Mouse (Mus musculus): Measurements from ENCODE around the gene Wasf1. TPM values are rescaled to one million over a fixed set of nuclear protein-coding genes. Genes with fewer than 3 reads are reported as not detected.

The Wasf1 gene
- total and polyA plus RNA-seq, 3 experiments = 1.6 to 14.4 TPM; not detected in 1

GRCm38 (mm10) chr10:40884279-40884806, 1.1 kb downstream of the Wasf1 start:
- H3K4me3 ChIP-seq (ENCODE audit: control insufficient read depth in 1 of 2, insufficient read depth in 1 of 2, low read depth in 2 of 2, low read length in 2 of 2) = peak overlapping the region; percentile 93 to 96
- peak overlapping the region; percentile 93 for H3K9ac ChIP-seq (ENCODE audit: control insufficient read depth, low read depth, low read length, poor library complexity, severe bottlenecking)
- H3K9me3 ChIP-seq (replicated peaks; ENCODE audit: insufficient read depth, low read length) = no peaks in the 10 kb centered on the region
- H3K79me2 ChIP-seq (ENCODE audit: control insufficient read depth, insufficient read depth, low read length, poor library complexity) = peaks cover 32% of the 10 kb centered on the region
- H3K27ac ChIP-seq (ENCODE audit: control insufficient read depth, low read depth, low read length) = no peak overlapping the region
- peaks cover 0 to 17% of the 10 kb centered on the region in 2 experiments; a peak in 2 of 4 replicates for H3K36me3 ChIP-seq (ENCODE audit: control insufficient read depth in 1 of 2, insufficient read depth in 2 of 2, low read length in 2 of 2)
- peak; percentile 62 for DNase-seq (ENCODE audit: low read depth, low spot score)
- TF ChIP-seq SIN3A (IDR thresholded peaks at IDR 0.05; ENCODE audit: low read length) (peak; percentile 63), ELF1 (IDR thresholded peaks at IDR 0.05; ENCODE audit: low read depth, low read length) (peak; percentile 31; the same call in 1 of the 2 replicates), SMC3 (IDR thresholded peaks at IDR 0.05; ENCODE audit: low read depth, low read length) (peak; percentile 17; the same call in 1 of the 2 replicates), MYC (IDR thresholded peaks at IDR 0.05; ENCODE audit: low read depth, low read length) (no peak), UBTF (IDR thresholded peaks at IDR 0.05; ENCODE audit: borderline replicate concordance, insufficient read depth, low read depth, low read length) (0 out of 2 replicates have a peak, but pooled peaks have one; percentile 56), ZKSCAN1 (IDR thresholded peaks at IDR 0.05; ENCODE audit: low read depth, low read length) (no peak), ZMIZ1 (IDR thresholded peaks at IDR 0.05; ENCODE audit: low read depth, low read length) (no peak), NRF1 (IDR thresholded peaks at IDR 0.05; ENCODE audit: insufficient read depth, low read depth, low read length, poor library complexity, severe bottlenecking) (no peak), HCFC1 (IDR thresholded peaks at IDR 0.05; ENCODE audit: low read depth, low read length) (peak; percentile 46; the same call in 1 of the 2 replicates), ETS1 (IDR thresholded peaks at IDR 0.05; ENCODE audit: low read depth, low read length) (0 out of 2 replicates have a peak, but pooled peaks have one; percentile 16), MXI1 (IDR thresholded peaks at IDR 0.05; ENCODE audit: low read depth, low read length) (no peak; the same call in 1 of the 2 replicates), RAD21 (IDR thresholded peaks at IDR 0.05; ENCODE audit: low read depth, low read length) (peak; percentile 9), CTCF (IDR thresholded peaks at IDR 0.05 in 2 of 3, conservative IDR thresholded peaks at IDR 0.05 in 1 of 3; ENCODE audit: control insufficient read depth in 1 of 3, insufficient read depth in 1 of 3, low read depth in 2 of 3, low read length in 3 of 3, poor library complexity in 1 of 3, severe bottlenecking in 1 of 3) (peak in 1 of 3 experiments; percentile 34; a peak in 2 of 6 replicates), CHD1 (IDR thresholded peaks at IDR 0.05; ENCODE audit: low read depth, low read length) (peak; percentile 57; the same call in 1 of the 2 replicates), ZC3H11A (IDR thresholded peaks at IDR 0.05; ENCODE audit: low read depth, low read length) (0 out of 2 replicates have a peak, but pooled peaks have one; percentile 17)
- peaks cover 4% of the 10 kb centered on the region in 2 experiments; a peak in 3 of 4 replicates for H3K4me1 ChIP-seq (ENCODE audit: control insufficient read depth in 1 of 2, insufficient read depth in 2 of 2, low read length in 2 of 2)
- no peaks in the 10 kb centered on the region for H3K27me3 ChIP-seq (ENCODE audit: control insufficient read depth in 1 of 2, insufficient read depth in 2 of 2, low read length in 2 of 2)

GRCm38 (mm10) chr10:40885432-40885831, 2.2 kb downstream of the Wasf1 start:
- H3K4me3 ChIP-seq (ENCODE audit: control insufficient read depth in 1 of 2, insufficient read depth in 1 of 2, low read depth in 2 of 2, low read length in 2 of 2) = peak overlapping the region in 1 of 2 experiments; percentile 96; a peak in 3 of 4 replicates
- H3K36me3 ChIP-seq (ENCODE audit: control insufficient read depth in 1 of 2, insufficient read depth in 2 of 2, low read length in 2 of 2) = peaks cover 0 to 17% of the 10 kb centered on the region in 2 experiments; a peak in 2 of 4 replicates
- DNase-seq (ENCODE audit: low read depth, low spot score) = peak; percentile 36
- no peaks in the 10 kb centered on the region for H3K27me3 ChIP-seq (ENCODE audit: control insufficient read depth in 1 of 2, insufficient read depth in 2 of 2, low read length in 2 of 2)
- no peaks in the 10 kb centered on the region for H3K9me3 ChIP-seq (replicated peaks; ENCODE audit: insufficient read depth, low read length)
- TF ChIP-seq NRF1 (IDR thresholded peaks at IDR 0.05; ENCODE audit: insufficient read depth, low read depth, low read length, poor library complexity, severe bottlenecking) (no peak), ZNF384 (IDR thresholded peaks at IDR 0.05; ENCODE audit: low read depth, low read length) (peak; percentile 61)
- peaks cover 4% of the 10 kb centered on the region in 2 experiments; a peak in 3 of 4 replicates for H3K4me1 ChIP-seq (ENCODE audit: control insufficient read depth in 1 of 2, insufficient read depth in 2 of 2, low read length in 2 of 2)
- H3K9ac ChIP-seq (ENCODE audit: control insufficient read depth, low read depth, low read length, poor library complexity, severe bottlenecking) = no peak overlapping the region; the same call in 1 of the 2 replicates
- no peak overlapping the region for H3K27ac ChIP-seq (ENCODE audit: control insufficient read depth, low read depth, low read length)
- H3K79me2 ChIP-seq (ENCODE audit: control insufficient read depth, insufficient read depth, low read length, poor library complexity) = peaks cover 27% of the 10 kb centered on the region

Measured in MEL (cell line).